Mouse (Mus musculus) C2C12 (cell line): ENCODE results near the gene Eif4h. TPM values are rescaled to one million over a fixed set of nuclear protein-coding genes. Genes with fewer than 3 reads are reported as not detected.

Experiments used
- H3K27me3 ChIP-seq: one replicate; pipeline ENCODE4 v1.6.1; 2011; ENCODE audit not compliant: control insufficient read depth, insufficient read depth, insufficient read length
- H3K36me3 ChIP-seq: one replicate; pipeline ENCODE4 v1.6.1; 2011; ENCODE audit not compliant: control insufficient read depth, insufficient read depth
- H3K4me3 ChIP-seq: one replicate; pipeline ENCODE4 v1.5.1; 2011; ENCODE audit warnings: mild to moderate bottlenecking, control low read depth; ENCODE audit not compliant: poor library complexity, insufficient read depth, severe bottlenecking
- H3K79me2 ChIP-seq: one replicate; pipeline ENCODE4 v1.6.1; 2011; ENCODE audit not compliant: control insufficient read depth, insufficient read depth
- H3K79me3 ChIP-seq: one replicate; pipeline ENCODE4 v1.6.1; 2011; ENCODE audit warnings: low read depth, control low read depth
- H3ac ChIP-seq: one replicate; pipeline ENCODE3; 2011; ENCODE audit warnings: low read depth; ENCODE audit not compliant: control insufficient read depth, insufficient read length
- CEBPB ChIP-seq: IDR thresholded peaks from one replicate; pipeline ENCODE4 v1.6.1; 2011; ENCODE audit warnings: low read depth, mild to moderate bottlenecking, control low read depth, moderate library complexity
- CTCF ChIP-seq: IDR thresholded peaks from one replicate; pipeline ENCODE4 v1.5.1; 2011; ENCODE audit not compliant: control insufficient read depth, insufficient read depth, insufficient read length
- FOSL1 ChIP-seq: IDR thresholded peaks from one replicate; pipeline ENCODE4 v1.8.0; 2011; ENCODE audit warnings: mild to moderate bottlenecking, low read length; ENCODE audit not compliant: poor library complexity, insufficient read depth, severe bottlenecking
- MAX ChIP-seq: IDR thresholded peaks from one replicate; pipeline ENCODE4 v1.6.1; 2011; ENCODE audit warnings: mild to moderate bottlenecking, control low read depth
- MYOD1 ChIP-seq: IDR thresholded peaks from one replicate; pipeline ENCODE4 v1.6.1; 2011; ENCODE audit warnings: low read depth; ENCODE audit not compliant: control insufficient read depth, insufficient read length
- MYOG ChIP-seq: IDR thresholded peaks from one replicate; pipeline ENCODE4 v1.6.1; 2011; ENCODE audit not compliant: control insufficient read depth, insufficient read length; ENCODE audit errors: extremely low read depth
- USF1 ChIP-seq: IDR thresholded peaks from one replicate; pipeline ENCODE4 v1.6.1; 2011; ENCODE audit warnings: low read depth, mild to moderate bottlenecking, control low read depth, moderate library complexity
- polyA plus RNA-seq: library from polyadenylated mRNA; unstranded; fragments of >200 nt; fragmentation: generic; extraction: Trizol; gene quantifications from one replicate; pipeline ENCODE4 v1.2.1, GENCODE M21; 2012; ENCODE audit warnings: missing spikeins

Gene Eif4h
- polyA plus RNA-seq, 1 experiment = 427 TPM

GRCm38 (mm10) chr5:134604376-134604775 lies 34.9 kb downstream of the Eif4h start:
- Histone ChIP-seq H3K79me2 (no peaks in the 10 kb centered on the region), H3K27me3 (no peaks in the 10 kb centered on the region), H3K36me3 (peaks cover 6% of the 10 kb centered on the region), H3ac (no peak overlapping the region), H3K79me3 (no peaks in the 10 kb centered on the region), H3K4me3 (no peak overlapping the region)
- TF ChIP-seq FOSL1 (no peak), CTCF (no peak), USF1 (no peak), MAX (no peak), CEBPB (no peak)

GRCm38 (mm10) chr5:134597711-134598110 lies 41.6 kb downstream of the Eif4h start:
- H3K36me3 ChIP-seq = peaks cover 49% of the 10 kb centered on the region
- no peaks in the 10 kb centered on the region for H3K79me2 ChIP-seq
- TF ChIP-seq MYOG (no peak), FOSL1 (no peak), CEBPB (no peak), USF1 (no peak)
- H3K27me3 ChIP-seq = no peaks in the 10 kb centered on the region
- H3ac ChIP-seq = no peak overlapping the region
- H3K79me3 ChIP-seq = no peaks in the 10 kb centered on the region
- no peak overlapping the region for H3K4me3 ChIP-seq

DNA sequence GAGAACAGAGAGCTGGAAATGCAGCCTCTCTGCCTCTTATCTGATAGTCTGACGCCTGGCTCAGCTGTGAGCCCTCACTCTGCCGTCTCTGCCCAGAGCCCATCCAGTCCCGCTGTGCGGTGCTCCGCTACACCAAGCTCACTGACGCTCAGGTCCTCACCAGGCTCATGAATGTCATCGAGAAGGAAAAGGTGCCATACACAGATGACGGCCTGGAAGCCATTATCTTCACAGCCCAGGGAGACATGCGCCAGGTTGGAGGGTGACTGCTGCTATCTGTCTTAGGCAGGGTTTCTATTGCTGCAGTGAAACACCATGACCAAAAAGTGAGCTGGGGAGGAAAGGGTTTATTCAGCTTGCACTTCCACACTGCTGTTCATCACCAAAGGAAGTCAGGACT lies 46.2 kb downstream of the Eif4h start:
- Histone ChIP-seq H3K79me3 (no peaks in the 10 kb centered on the region), H3K27me3 (no peaks in the 10 kb centered on the region), H3K79me2 (no peaks in the 10 kb centered on the region), H3ac (no peak overlapping the region), H3K4me3 (no peak overlapping the region), H3K36me3 (peaks cover 56% of the 10 kb centered on the region)
- no peak for TF ChIP-seq CEBPB
- TF ChIP-seq FOSL1 = no peak
- TF ChIP-seq MYOG = no peak
- no peak for TF ChIP-seq MYOD1
- TF ChIP-seq CTCF = no peak

GRCm38 (mm10) chr5:134592026-134592581 lies 47.2 kb downstream of the Eif4h start:
- H3K36me3 ChIP-seq = peaks cover 57% of the 10 kb centered on the region
- H3ac ChIP-seq = no peak overlapping the region
- TF ChIP-seq FOSL1 (no peak), USF1 (no peak), CEBPB (no peak), MYOG (no peak), MAX (no peak), CTCF (no peak), MYOD1 (no peak)
- no peaks in the 10 kb centered on the region for H3K27me3 ChIP-seq
- no peaks in the 10 kb centered on the region for H3K79me3 ChIP-seq
- no peaks in the 10 kb centered on the region for H3K79me2 ChIP-seq
- no peak overlapping the region for H3K4me3 ChIP-seq

DNA sequence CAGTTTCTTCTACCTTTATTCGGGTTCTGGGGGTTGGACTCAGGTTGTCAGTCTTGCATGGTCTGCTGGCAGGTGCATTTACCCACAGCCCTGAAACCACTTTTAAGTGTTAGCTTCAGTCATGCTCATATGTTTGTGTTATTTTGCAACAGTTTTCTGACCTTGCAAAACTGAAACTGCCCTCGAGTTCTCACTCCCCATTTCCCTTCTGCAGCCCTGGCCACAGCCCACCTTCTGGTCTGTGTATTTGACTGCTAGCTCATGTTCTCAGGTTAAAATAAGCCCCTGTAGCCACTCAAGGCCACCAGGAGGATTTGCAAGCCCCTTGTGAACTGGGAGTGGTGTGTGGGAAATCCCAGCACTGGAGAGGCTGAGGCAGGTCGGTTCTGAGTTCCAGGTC lies 49.4 kb downstream of the Eif4h start:
- Histone ChIP-seq H3K4me3 (no peak overlapping the region), H3ac (no peak overlapping the region), H3K79me2 (peaks cover 17% of the 10 kb centered on the region), H3K27me3 (no peaks in the 10 kb centered on the region), H3K79me3 (peaks cover 2% of the 10 kb centered on the region), H3K36me3 (peaks cover 39% of the 10 kb centered on the region)
- TF ChIP-seq CEBPB (no peak), MYOG (no peak), CTCF (no peak), MYOD1 (no peak), MAX (no peak), FOSL1 (no peak), USF1 (no peak)

DNA sequence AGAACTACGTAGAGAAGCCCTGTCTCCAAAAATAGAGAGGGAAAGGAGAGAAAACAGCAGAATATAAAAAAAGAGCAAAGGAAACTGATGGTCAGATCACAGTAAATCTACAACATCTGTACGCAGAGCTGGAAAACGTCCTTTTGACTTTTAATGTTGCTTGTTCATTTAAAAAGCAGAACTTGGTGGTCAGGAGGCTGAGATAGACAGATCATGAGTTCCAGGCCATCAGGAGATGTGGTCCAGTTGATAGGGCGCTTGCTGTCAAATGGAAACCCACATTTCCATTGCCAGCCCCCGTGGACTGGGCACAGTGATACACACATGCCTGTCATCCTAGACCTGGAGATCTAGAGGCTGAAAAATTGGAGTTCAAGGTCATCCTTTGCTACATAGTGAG lies 54.5 kb downstream of the Eif4h start:
- TF ChIP-seq MYOD1 = no peak
- no peak for TF ChIP-seq CTCF
- TF ChIP-seq CEBPB = no peak
- TF ChIP-seq FOSL1 = no peak
- no peaks in the 10 kb centered on the region for H3K27me3 ChIP-seq
- peaks cover 40% of the 10 kb centered on the region for H3K79me2 ChIP-seq
- no peak overlapping the region for H3K4me3 ChIP-seq
- H3K79me3 ChIP-seq = peaks cover 19% of the 10 kb centered on the region
- H3K36me3 ChIP-seq = peaks cover 18% of the 10 kb centered on the region
- H3ac ChIP-seq = no peak overlapping the region
